Mouse (Mus musculus) heart, postnatal 0 days (tissue): Measurements from ENCODE around the gene H2afz. TPM values are rescaled to one million over a fixed set of nuclear protein-coding genes. Genes with fewer than 3 reads are reported as not detected.
"Not testable (repeated sequence)": the region's sequence is repeated elsewhere in the genome, so short reads cannot be mapped to it uniquely, and the experiment has no call there.

ENCODE experiments used
- ATAC-seq: fragments of 200-750 bp; cut with Nextera tagmentation; 2 replicates; pipeline ENCODE4 v1.8.0; 2017; ENCODE audit warnings: low read depth, moderate number of reproducible peaks, moderate library complexity; ENCODE audit not compliant: insufficient read depth
- DNase-seq: peaks from one replicate; pipeline ENCODE4 v3.0.0-alpha.2; 2016; ENCODE audit warnings: low spot score
- H3K27ac ChIP-seq: fragments of 300-500 bp; sonication (generic); 2 replicates; pipeline ENCODE4 v1.5.1; 2014; ENCODE audit warnings: low read depth, mild to moderate bottlenecking
- H3K27me3 ChIP-seq: fragments of 300-500 bp; sonication (generic); 2 replicates; pipeline ENCODE4 v1.6.1; 2014; ENCODE audit warnings: low read length, mixed read lengths; ENCODE audit not compliant: control insufficient read depth, insufficient read depth
- H3K36me3 ChIP-seq: fragments of 300-500 bp; sonication (generic); replicated peaks from 2 replicates; pipeline ENCODE4 v1.6.1; 2014; ENCODE audit warnings: low read length, mixed read lengths; ENCODE audit not compliant: control insufficient read depth, insufficient read depth
- H3K4me1 ChIP-seq: fragments of 300-500 bp; sonication (generic); 2 replicates; pipeline ENCODE4 v1.6.1; 2014; ENCODE audit warnings: antibody characterized with exemption; ENCODE audit not compliant: control insufficient read depth, insufficient read depth
- H3K4me2 ChIP-seq: fragments of 300-500 bp; sonication (generic); 2 replicates; pipeline ENCODE4 v1.6.1; 2014; ENCODE audit warnings: low read depth, mild to moderate bottlenecking, low read length, moderate library complexity
- H3K4me3 ChIP-seq: fragments of 300-500 bp; sonication (generic); 2 replicates; pipeline ENCODE4 v1.5.1; 2014; ENCODE audit warnings: low read depth, low read length
- H3K9ac ChIP-seq: fragments of 300-500 bp; sonication (generic); replicated peaks from 2 replicates; pipeline ENCODE4 v1.6.1; 2014; ENCODE audit warnings: low read depth, low read length, mixed read lengths
- H3K9me3 ChIP-seq: fragments of 300-500 bp; sonication (generic); replicated peaks from 2 replicates; pipeline ENCODE4 v1.6.1; 2016; ENCODE audit warnings: low read length; ENCODE audit not compliant: control insufficient read depth
- CTCF ChIP-seq: IDR thresholded peaks from 2 replicates; pipeline ENCODE4 v1.5.1; 2016; ENCODE audit warnings: antibody characterized with exemption, control low read depth, low read depth
- EP300 ChIP-seq: IDR thresholded peaks from 2 replicates; pipeline ENCODE4 v1.6.1; 2016; ENCODE audit warnings: antibody characterized with exemption, low read depth
- WGBS: fragments of 180-500 bp; shearing (Covaris S2); extraction: QIAGEN DNeasy Blood & Tissue Kit; methylation state at CpG from one replicate; pipeline ENCODE4 v1.1.7; 2014; 5-methylcytosine and 5-hydroxymethylcytosine counted together
- polyA plus RNA-seq: library from polyadenylated mRNA; unstranded; fragments of >200 nt; fragmentation: Nextera tagmentation; extraction: Ambion mirVana; gene quantifications from 2 replicates; pipeline ENCODE4 v1.2.1, GENCODE M21; 2015
- total RNA-seq: library from RNA; depleted of rRNA; stranded (reverse); fragments of >200 nt; gene quantifications from 2 replicates; pipeline ENCODE4 v1.2.3, GENCODE M21; 2014; ENCODE audit warnings: low replicate concordance

H2afz gene
- total and polyA plus RNA-seq, 2 experiments from 2014 or later, result 517 to 541 TPM

GRCm38 (mm10) chr3:137844263-137844662 lies 20.0 kb upstream of the H2afz start:
- WGBS, result 81% methylated on average over 3 of the region's 3 CpGs
- Histone ChIP-seq H3K36me3 (no peaks in the 10 kb centered on the region), H3K4me3 (no peak overlapping the region), H3K27ac (no peak overlapping the region), H3K9me3 (no peaks in the 10 kb centered on the region), H3K4me2 (no peak overlapping the region), H3K9ac (no peak overlapping the region), H3K27me3 (no peaks in the 10 kb centered on the region), H3K4me1 (no peaks in the 10 kb centered on the region)
- TF ChIP-seq CTCF (no peak), EP300 (no peak)
- ATAC-seq, result no peak
- no peak for DNase-seq

DNA sequence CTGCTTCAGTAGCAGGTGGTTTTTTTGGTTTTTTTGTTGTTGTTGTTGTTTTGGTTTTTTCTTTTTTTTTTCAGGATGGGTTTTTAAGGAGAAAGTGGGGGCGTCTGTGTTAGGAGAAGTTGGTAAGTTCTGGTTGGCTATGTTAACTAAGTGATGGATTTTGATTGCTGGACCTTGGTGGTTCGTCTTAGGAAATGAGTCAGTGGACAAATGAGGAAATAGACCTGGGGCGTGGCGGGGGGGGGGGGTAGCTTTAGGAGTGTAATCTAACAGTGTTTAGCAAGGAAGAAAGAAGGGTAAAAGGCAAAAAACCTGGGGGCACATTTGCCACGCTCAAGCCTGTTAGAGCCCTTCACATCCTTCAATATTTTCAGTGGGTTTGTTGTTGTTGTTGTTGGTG lies 17.7 kb upstream of the H2afz start:
- Histone ChIP-seq H3K27ac (no peak overlapping the region), H3K4me1 (no peaks in the 10 kb centered on the region), H3K9ac (no peak overlapping the region), H3K4me2 (no peak overlapping the region), H3K27me3 (no peaks in the 10 kb centered on the region), H3K4me3 (no peak overlapping the region), H3K9me3 (0 out of 2 replicates have a peak, but pooled peaks cover 4% of the 10 kb centered on the region), H3K36me3 (no peaks in the 10 kb centered on the region)
- WGBS, result 66% methylated on average over 5 of the region's 5 CpGs
- no peak for TF ChIP-seq EP300
- no peak for DNase-seq
- no peak for ATAC-seq

DNA sequence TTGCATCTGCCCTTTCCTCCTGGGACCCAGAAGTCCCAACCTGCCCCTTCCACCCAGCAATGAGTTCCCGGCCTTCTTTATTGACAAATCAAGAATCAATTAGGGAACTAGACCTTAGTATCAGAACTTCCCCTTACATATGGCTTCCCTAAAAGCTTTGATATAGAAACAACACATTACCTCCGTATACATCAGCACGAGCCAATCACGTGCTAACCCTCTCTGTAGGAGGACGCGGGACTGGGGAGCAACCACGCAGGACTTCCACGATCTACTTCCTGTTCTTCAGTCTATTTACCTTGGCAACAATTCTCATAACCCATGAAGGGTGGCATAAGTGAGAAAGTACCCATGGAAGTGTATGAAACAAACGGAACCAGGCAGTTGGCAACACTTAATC lies 15.9 kb upstream of the H2afz start:
- Histone ChIP-seq H3K27ac (no peak overlapping the region), H3K4me2 (no peak overlapping the region), H3K36me3 (no peaks in the 10 kb centered on the region), H3K27me3 (no peaks in the 10 kb centered on the region), H3K9ac (no peak overlapping the region), H3K4me1 (no peaks in the 10 kb centered on the region), H3K4me3 (no peak overlapping the region), H3K9me3 (0 out of 2 replicates have a peak, but pooled peaks cover 4% of the 10 kb centered on the region)
- ATAC-seq, result no peak
- no peak for DNase-seq
- WGBS, result 80% methylated on average over 9 of the region's 9 CpGs
- TF ChIP-seq CTCF (no peak), EP300 (no peak)

- ATAC-seq (no peak), DNase-seq (no peak)
- H3K9ac ChIP-seq, result no peak overlapping the region
- no peak overlapping the region for H3K4me2 ChIP-seq
- H3K27me3 ChIP-seq, result no peaks in the 10 kb centered on the region
- H3K4me1 ChIP-seq, result no peaks in the 10 kb centered on the region
- no peak for TF ChIP-seq EP300
- no peak for TF ChIP-seq CTCF
- H3K36me3 ChIP-seq, result no peaks in the 10 kb centered on the region
- H3K27ac ChIP-seq, result no peak overlapping the region
- 0 out of 2 replicates have a peak, but pooled peaks cover 4% of the 10 kb centered on the region for H3K9me3 ChIP-seq
- H3K4me3 ChIP-seq, result no peak overlapping the region
- WGBS, result 87% methylated on average over 5 of the region's 5 CpGs
These were observed 14.6 kb upstream of the H2afz start for GRCm38 (mm10) chr3:137849697-137850096.

- Histone ChIP-seq H3K9ac (no peak overlapping the region), H3K36me3 (no peaks in the 10 kb centered on the region), H3K4me1 (no peaks in the 10 kb centered on the region), H3K4me2 (no peak overlapping the region), H3K27me3 (no peaks in the 10 kb centered on the region), H3K9me3 (0 out of 2 replicates have a peak, but pooled peaks cover 4% of the 10 kb centered on the region), H3K4me3 (no peak overlapping the region), H3K27ac (no peak overlapping the region)
- no peak for DNase-seq
- WGBS, result 92% methylated on average over 2 of the region's 2 CpGs
- no peak for ATAC-seq
- TF ChIP-seq EP300 (no peak), CTCF (peak; percentile 15; the same call in 1 of the 2 replicates)
These were observed 13.1 kb upstream of the H2afz start for GRCm38 (mm10) chr3:137851196-137851595.

- 38% methylated on average over 1 of the region's 1 CpGs for WGBS
- H3K4me3 ChIP-seq, H3K9me3 ChIP-seq, DNase-seq, H3K27me3 ChIP-seq, ATAC-seq, H3K9ac ChIP-seq, H3K4me1 ChIP-seq, H3K36me3 ChIP-seq, H3K4me2 ChIP-seq: not testable (repeated sequence)
- 0 out of 2 replicates have a peak overlapping the region, but pooled peaks have one; percentile 10 for H3K27ac ChIP-seq
These were observed 11.3 kb upstream of the H2afz start for GRCm38 (mm10) chr3:137853011-137853410.
